Comparison of ENCODE assay signal across 8 mouse cellular contexts in genomic region chr4:154904185-154905071, GRCm38 (mm10). TPM values are rescaled to one million over a fixed set of nuclear protein-coding genes. Genes with fewer than 3 reads are reported as not detected.
A peak's percentile ranks its signal among the peaks of the same experiment; 100 is the strongest.
DNase-seq lines count a peak whose midpoint lies in the region; ATAC-seq and TF ChIP-seq lines count a peak whose summit lies in the region.

No protein-coding gene starts in this region.

- TF ChIP-seq CTCF in forebrain, postnatal 0 days (IDR thresholded peaks at IDR 0.05; ENCODE audit: low read depth), result no peak

- WGBS in forebrain, postnatal 0 days, result 4% methylated on average over 16 of the region's 16 CpGs
- WGBS in hindbrain, embryonic 11.5 days, result 3% methylated on average over 16 of the region's 16 CpGs
- WGBS in lung, embryonic 15.5 days, result 3% methylated on average over 16 of the region's 16 CpGs

- DNase-seq in R1 (ENCODE audit: low read depth, low spot score), result peak; percentile 97
- peak; percentile 83 for DNase-seq in cerebellum, adult 8-10 months
- DNase-seq in forebrain, postnatal 0 days, result peak; percentile 91
- peak; percentile 73 for DNase-seq in hindbrain, embryonic 11.5 days (ENCODE audit: low spot score)
- DNase-seq in layer of hippocampus, adult 9-10 months (ENCODE audit: low spot score), result peak; percentile 83
- DNase-seq in ovary, postnatal 14 days (ENCODE audit: low spot score), result peak; percentile 66
- DNase-seq in thymus, postnatal 25 days, result peak; percentile 90

- H3K9ac ChIP-seq in forebrain, postnatal 0 days, result no peak overlapping the region
- peak overlapping the region; percentile 29; the same call in 1 of the 2 replicates for H3K9ac ChIP-seq in hindbrain, embryonic 11.5 days (ENCODE audit: low read depth, low read length)
- peak overlapping the region; percentile 53 for H3K9ac ChIP-seq in lung, embryonic 15.5 days

- H3K4me3 ChIP-seq in forebrain, postnatal 0 days (ENCODE audit: low read depth, low read length), result peak overlapping the region; percentile 35
- H3K4me3 ChIP-seq in hindbrain, embryonic 11.5 days (ENCODE audit: low read depth, low read length), result peak overlapping the region; percentile 33
- H3K4me3 ChIP-seq in lung, embryonic 15.5 days, result peak overlapping the region; percentile 49

- H3K36me3 ChIP-seq in forebrain, postnatal 0 days (ENCODE audit: insufficient read depth), result no peaks in the 10 kb centered on the region
- no peaks in the 10 kb centered on the region for H3K36me3 ChIP-seq in hindbrain, embryonic 11.5 days (ENCODE audit: control insufficient read depth, insufficient read depth, low read length)
- H3K36me3 ChIP-seq in lung, embryonic 15.5 days, result no peaks in the 10 kb centered on the region

- peak overlapping the region; percentile 57 for H3K4me2 ChIP-seq in forebrain, postnatal 0 days (ENCODE audit: low read depth)
- H3K4me2 ChIP-seq in hindbrain, embryonic 11.5 days (replicated peaks; ENCODE audit: low read depth, low read length), result peak overlapping the region; percentile 54
- peak overlapping the region; percentile 83 for H3K4me2 ChIP-seq in lung, embryonic 15.5 days

- ATAC-seq in forebrain, postnatal 0 days, result peak; percentile 98
- ATAC-seq in hindbrain, embryonic 11.5 days (ENCODE audit: low FRiP score), result peak; percentile 80
- peak; percentile 92; the same call in 1 of the 2 replicates for ATAC-seq in lung, embryonic 15.5 days (ENCODE audit: borderline replicate concordance, extremely low read depth, low FRiP score, low TSS enrichment)

- no peaks in the 10 kb centered on the region for H3K9me3 ChIP-seq in forebrain, postnatal 0 days (ENCODE audit: low read length)
- H3K9me3 ChIP-seq in hindbrain, embryonic 11.5 days (ENCODE audit: control insufficient read depth, low read length), result no peaks in the 10 kb centered on the region
- H3K9me3 ChIP-seq in lung, embryonic 15.5 days, result no peaks in the 10 kb centered on the region

- H3K4me1 ChIP-seq in forebrain, postnatal 0 days (ENCODE audit: insufficient read depth), result no peaks in the 10 kb centered on the region
- H3K4me1 ChIP-seq in hindbrain, embryonic 11.5 days (replicated peaks; ENCODE audit: control insufficient read depth, insufficient read depth, low read length), result no peaks in the 10 kb centered on the region
- H3K4me1 ChIP-seq in lung, embryonic 15.5 days, result peaks cover 11% of the 10 kb centered on the region

- H3K27ac ChIP-seq in forebrain, postnatal 0 days (ENCODE audit: low read depth, low read length), result no peak overlapping the region
- H3K27ac ChIP-seq in hindbrain, embryonic 11.5 days (ENCODE audit: low read depth, low read length), result no peak overlapping the region
- peak overlapping the region; percentile 61 for H3K27ac ChIP-seq in lung, embryonic 15.5 days

- H3K27me3 ChIP-seq in forebrain, postnatal 0 days (ENCODE audit: insufficient read depth, low read length), result no peaks in the 10 kb centered on the region
- H3K27me3 ChIP-seq in hindbrain, embryonic 11.5 days (ENCODE audit: control insufficient read depth, insufficient read depth, low read length), result no peaks in the 10 kb centered on the region
- no peaks in the 10 kb centered on the region for H3K27me3 ChIP-seq in lung, embryonic 15.5 days

RNA-seq across cellular contexts. Expression of gene Fam213b, which starts 5.5 kb away (rescaled TPM):
- total RNA-seq in forebrain, postnatal 0 days (2014; rRNA removed), result 30.8 and 41.2 TPM in 2 replicates
- polyA plus RNA-seq in forebrain, postnatal 0 days (2015; fragmentation: Nextera tagmentation; extraction: Ambion mirVana), result 59.7 and 62.1 TPM in 2 replicates
- polyA plus RNA-seq in hindbrain, embryonic 11.5 days (2014; fragmentation: Nextera tagmentation; extraction: Ambion mirVana), result 39.8 and 41.4 TPM in 2 replicates
- polyA plus RNA-seq in lung, embryonic 15.5 days (2015; fragmentation: Nextera tagmentation; extraction: Ambion mirVana), result 36.4 and 41.5 TPM in 2 replicates

RNA-seq across cellular contexts. Expression of gene Tnfrsf14, which starts 23.9 kb away (rescaled TPM):
- 2.6 TPM in 1 of 2 replicates, not detected in the other for total RNA-seq in forebrain, postnatal 0 days (2014; rRNA removed)
- not detected in 2 replicates for polyA plus RNA-seq in forebrain, postnatal 0 days (2015; fragmentation: Nextera tagmentation; extraction: Ambion mirVana)
- polyA plus RNA-seq in hindbrain, embryonic 11.5 days (2014; fragmentation: Nextera tagmentation; extraction: Ambion mirVana), result 1.0 and 1.1 TPM in 2 replicates
- 1.3 and 1.9 TPM in 2 replicates for polyA plus RNA-seq in lung, embryonic 15.5 days (2015; fragmentation: Nextera tagmentation; extraction: Ambion mirVana)

RNA-seq across cellular contexts. Expression of gene Mmel1, which starts 35.0 kb away (rescaled TPM):
- 0.43 and 1.5 TPM in 2 replicates for total RNA-seq in forebrain, postnatal 0 days (2014; rRNA removed)
- polyA plus RNA-seq in forebrain, postnatal 0 days (2015; fragmentation: Nextera tagmentation; extraction: Ambion mirVana), result 0.39 and 0.74 TPM in 2 replicates
- polyA plus RNA-seq in hindbrain, embryonic 11.5 days (2014; fragmentation: Nextera tagmentation; extraction: Ambion mirVana), result 0.48 and 0.56 TPM in 2 replicates
- 0.10 and 0.26 TPM in 2 replicates for polyA plus RNA-seq in lung, embryonic 15.5 days (2015; fragmentation: Nextera tagmentation; extraction: Ambion mirVana)

RNA-seq across cellular contexts. Expression of gene Hes5, which starts 56.3 kb away (rescaled TPM):
- 92.2 and 100 TPM in 2 replicates for total RNA-seq in forebrain, postnatal 0 days (2014; rRNA removed)
- polyA plus RNA-seq in forebrain, postnatal 0 days (2015; fragmentation: Nextera tagmentation; extraction: Ambion mirVana), result 107 and 120 TPM in 2 replicates
- 159 and 269 TPM in 2 replicates for polyA plus RNA-seq in hindbrain, embryonic 11.5 days (2014; fragmentation: Nextera tagmentation; extraction: Ambion mirVana)
- polyA plus RNA-seq in lung, embryonic 15.5 days (2015; fragmentation: Nextera tagmentation; extraction: Ambion mirVana), result 0.29 and 0.69 TPM in 2 replicates

RNA-seq across cellular contexts. Expression of gene Pank4, which starts 59.5 kb away (rescaled TPM):
- total RNA-seq in forebrain, postnatal 0 days (2014; rRNA removed), result 39.7 and 40.0 TPM in 2 replicates
- 20.4 and 22.6 TPM in 2 replicates for polyA plus RNA-seq in forebrain, postnatal 0 days (2015; fragmentation: Nextera tagmentation; extraction: Ambion mirVana)
- 31.5 and 37.4 TPM in 2 replicates for polyA plus RNA-seq in hindbrain, embryonic 11.5 days (2014; fragmentation: Nextera tagmentation; extraction: Ambion mirVana)
- 48.0 and 51.0 TPM in 2 replicates for polyA plus RNA-seq in lung, embryonic 15.5 days (2015; fragmentation: Nextera tagmentation; extraction: Ambion mirVana)
